In genomic region chr10:85501966-85502566, GRCm38 (mm10) we compare ENCODE assay signal across 1 mouse cellular context.
TF ChIP-seq lines count a peak whose summit lies in the region.

No protein-coding gene starts in this region.

TF ChIP-seq in CH12.LX, 34 proteins besides CTCF, POLR2A, EP300 and RAD21 (continued from another document):
- TF ChIP-seq POLR2AphosphoS2 (IDR thresholded peaks at IDR 0.05; ENCODE audit: low read depth, low read length) (no peak), SMC3 (IDR thresholded peaks at IDR 0.05; ENCODE audit: low read depth, low read length) (no peak), MYC (IDR thresholded peaks at IDR 0.05; ENCODE audit: low read depth, low read length) (no peak), USF1 (IDR thresholded peaks at IDR 0.05; ENCODE audit: low read depth, low read length) (no peak), SIN3A (IDR thresholded peaks at IDR 0.05; ENCODE audit: low read length) (no peak), HCFC1 (IDR thresholded peaks at IDR 0.05; ENCODE audit: low read depth, low read length) (no peak), JUN (IDR thresholded peaks at IDR 0.05; ENCODE audit: insufficient read depth, low read depth, low read length) (no peak), ZKSCAN1 (IDR thresholded peaks at IDR 0.05; ENCODE audit: borderline replicate concordance, low read depth, low read length) (no peak)
